Mouse (Mus musculus): ENCODE data around the gene Cplx3. TPM values are rescaled to one million over a fixed set of nuclear protein-coding genes. Genes with fewer than 3 reads are reported as not detected.
A peak's percentile ranks its signal among the peaks of the same experiment; 100 is the strongest.

Cplx3 gene
- polyA plus RNA-seq (2012; rRNA removed) = not detected in 2 replicates

DNA sequence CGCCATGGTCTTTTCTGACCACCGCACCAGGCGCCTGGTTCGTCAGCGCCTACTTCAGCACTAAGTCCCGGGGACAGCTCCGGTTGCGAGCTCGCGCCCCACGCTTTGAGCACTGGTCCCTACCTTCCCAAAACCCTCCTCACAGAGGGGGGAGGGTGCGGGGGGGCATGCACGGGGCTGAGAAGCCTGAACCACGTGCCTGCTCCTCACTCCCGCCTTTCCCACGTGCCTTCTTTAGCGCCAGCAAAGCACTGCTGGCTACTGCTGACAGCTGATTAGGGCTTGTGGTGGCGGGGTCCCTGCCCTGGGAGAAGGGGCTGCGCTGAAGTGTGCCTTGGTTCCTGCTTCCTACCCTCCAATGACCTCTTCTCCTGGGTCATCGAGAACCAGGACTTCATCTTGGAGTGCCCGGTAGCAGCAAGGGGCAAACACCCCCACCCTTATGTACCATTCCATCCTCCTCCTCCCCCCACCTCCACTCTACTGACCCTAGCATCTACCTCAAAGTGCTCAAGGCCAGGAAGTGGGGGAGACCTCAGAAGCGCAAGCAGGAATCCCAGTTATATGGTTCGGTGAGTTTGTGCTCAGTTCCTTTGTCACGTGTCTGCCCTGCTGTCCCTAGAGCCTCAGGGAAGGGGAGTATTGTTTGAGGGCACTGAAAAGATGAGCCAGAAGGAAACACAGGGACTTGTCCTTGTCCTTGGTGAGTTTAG, at the start of gene Cplx3:
Cplx3 (minus strand) TSS at position 143 of the 713 bp plus-strand sequence.
- DNase-seq (ENCODE audit: low spot score) = no peak

- peak; percentile 90 for DNase-seq (ENCODE audit: low spot score)
Measured at GRCm38 (mm10) chr9:57655749-57656148, 49.7 kb upstream of the Cplx3 start.

DNA sequence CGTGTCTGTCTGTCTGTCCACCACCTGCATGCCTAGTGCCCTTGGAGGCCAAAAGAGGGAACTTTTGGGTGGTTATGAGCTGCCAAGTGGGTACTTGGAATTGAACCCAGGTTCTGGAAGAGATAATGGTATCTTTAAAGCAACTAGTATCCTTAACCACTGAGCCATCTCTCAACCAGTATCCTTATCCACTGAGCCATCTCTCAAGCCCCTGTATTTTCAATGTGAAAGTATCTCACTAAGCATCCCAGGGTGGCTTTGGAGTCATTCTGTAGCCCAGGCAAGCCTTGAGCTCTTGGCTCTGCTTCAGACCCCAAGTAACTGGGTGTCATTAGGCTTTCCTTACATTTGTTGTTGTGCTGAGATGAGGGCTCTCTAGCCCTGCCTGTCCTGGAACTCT, 48.9 kb upstream of the Cplx3 start:
- no peak for DNase-seq (ENCODE audit: low spot score)

- no peak for DNase-seq (ENCODE audit: low spot score)
Measured at GRCm38 (mm10) chr9:57653283-57653682, 47.2 kb upstream of the Cplx3 start, which contains the start of gene Csk. Gene Csk (minus strand): TSS chr9:57653631.

- no peak for DNase-seq (ENCODE audit: low spot score)
Measured at GRCm38 (mm10) chr9:57652855-57653254, 46.8 kb upstream of the Cplx3 start.

- DNase-seq (ENCODE audit: low spot score) = no peak
Measured at GRCm38 (mm10) chr9:57652351-57652750, 46.3 kb upstream of the Cplx3 start.

GRCm38 (mm10) chr9:57650786-57651311, 44.8 kb upstream of the Cplx3 start:
- DNase-seq (ENCODE audit: low spot score) = no peak

GRCm38 (mm10) chr9:57650130-57650785, 44.2 kb upstream of the Cplx3 start:
- no peak for DNase-seq (ENCODE audit: low spot score)

GRCm38 (mm10) chr9:57647286-57648108, 41.4 kb upstream of the Cplx3 start:
- DNase-seq (ENCODE audit: low spot score) = no peak

GRCm38 (mm10) chr9:57646551-57647103, 40.5 kb upstream of the Cplx3 start:
- no peak for DNase-seq (ENCODE audit: low spot score)

DNA sequence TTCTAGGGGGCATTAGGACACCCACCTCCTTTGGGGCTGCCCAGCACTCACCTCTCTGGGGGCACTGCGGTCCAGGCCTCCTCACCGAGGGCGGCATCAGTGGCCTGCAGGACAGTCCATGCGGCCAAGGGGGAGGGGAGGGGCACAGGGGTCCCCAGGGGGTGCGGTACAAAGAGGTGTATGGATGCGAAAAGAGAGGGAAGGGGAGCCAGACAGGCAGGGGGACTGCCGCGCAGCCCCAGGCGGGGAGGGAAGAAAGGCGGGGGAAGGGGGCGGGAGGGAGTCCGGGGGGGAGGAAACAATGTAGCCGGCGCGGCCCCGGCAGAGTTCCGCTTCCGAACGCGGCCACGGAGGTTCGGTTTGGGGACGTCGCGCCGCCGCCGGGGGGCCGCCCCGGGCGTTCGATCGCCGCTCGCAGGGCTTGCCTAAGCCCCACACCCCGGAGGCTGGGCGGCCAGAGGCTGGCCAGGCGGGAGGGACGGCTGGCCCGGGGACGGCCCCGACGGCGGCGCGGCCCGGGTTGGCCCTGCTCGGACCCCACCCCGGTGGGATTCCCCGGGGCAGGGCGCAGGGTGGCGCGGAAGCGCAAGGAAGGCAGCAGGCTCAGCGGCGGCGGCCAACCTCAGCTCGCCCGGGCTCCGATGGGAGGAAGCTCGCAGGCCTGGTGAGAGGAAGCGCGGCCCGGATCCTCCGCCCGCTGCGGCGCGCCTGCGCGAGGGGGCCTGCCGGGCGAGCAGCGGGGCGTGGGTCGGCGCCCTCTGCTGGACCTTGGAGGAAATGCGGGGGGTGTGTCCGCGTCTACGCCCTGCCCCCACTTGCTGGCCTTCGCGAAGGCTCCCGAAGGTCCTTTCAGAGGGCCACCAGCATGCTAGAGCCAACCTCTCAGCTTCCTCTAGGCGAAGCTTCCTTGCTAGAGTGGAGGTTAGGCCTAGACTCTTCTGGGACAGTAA, 39.1 kb upstream of the Cplx3 start:
- DNase-seq (ENCODE audit: low spot score) = peak; percentile 95

GRCm38 (mm10) chr9:57644442-57644943, 38.4 kb upstream of the Cplx3 start:
- DNase-seq (ENCODE audit: low spot score) = no peak

DNA sequence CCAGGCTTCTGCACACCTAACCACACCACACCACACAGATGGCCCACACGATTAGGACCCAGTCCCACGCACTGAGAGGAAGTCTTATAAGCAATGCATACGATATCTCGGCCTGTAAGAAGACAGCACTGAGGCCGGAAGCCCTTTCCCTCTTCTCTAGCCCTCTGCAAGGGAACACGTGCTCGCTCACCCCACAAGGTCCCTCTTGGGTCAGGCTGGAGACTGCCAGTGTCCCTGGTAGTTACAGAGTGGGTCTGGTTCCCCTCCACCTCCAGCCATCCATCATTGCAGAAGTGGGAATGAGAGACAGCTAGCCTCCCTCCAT, 37.7 kb upstream of the Cplx3 start:
- no peak for DNase-seq (ENCODE audit: low spot score)

GRCm38 (mm10) chr9:57643169-57643855, 37.2 kb upstream of the Cplx3 start:
- no peak for DNase-seq (ENCODE audit: low spot score)

GRCm38 (mm10) chr9:57641775-57642550, 35.9 kb upstream of the Cplx3 start:
- DNase-seq (ENCODE audit: low spot score) = no peak

DNA sequence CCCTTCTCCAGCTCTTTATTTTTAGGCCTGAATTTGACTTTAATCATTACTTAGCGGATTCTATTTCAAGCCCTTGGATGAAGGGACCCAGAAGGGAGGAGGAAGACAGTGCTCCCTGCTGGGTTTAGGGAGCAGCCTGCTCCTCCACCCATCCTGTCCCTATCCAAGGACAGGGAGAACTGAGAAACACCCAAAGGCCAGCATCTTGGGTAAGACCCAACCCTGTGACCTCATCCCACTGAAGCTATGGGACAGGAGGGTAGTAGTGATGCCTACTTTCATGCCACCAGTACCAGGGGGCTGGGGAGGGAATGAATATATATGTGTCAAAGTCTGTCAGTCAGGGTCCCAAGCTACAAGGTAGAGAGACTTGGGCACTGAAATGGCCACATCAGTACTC, 34.9 kb upstream of the Cplx3 start:
- no peak for DNase-seq (ENCODE audit: low spot score)

- DNase-seq (ENCODE audit: low spot score) = no peak
Measured at GRCm38 (mm10) chr9:57640384-57640783, 34.3 kb upstream of the Cplx3 start.

DNA sequence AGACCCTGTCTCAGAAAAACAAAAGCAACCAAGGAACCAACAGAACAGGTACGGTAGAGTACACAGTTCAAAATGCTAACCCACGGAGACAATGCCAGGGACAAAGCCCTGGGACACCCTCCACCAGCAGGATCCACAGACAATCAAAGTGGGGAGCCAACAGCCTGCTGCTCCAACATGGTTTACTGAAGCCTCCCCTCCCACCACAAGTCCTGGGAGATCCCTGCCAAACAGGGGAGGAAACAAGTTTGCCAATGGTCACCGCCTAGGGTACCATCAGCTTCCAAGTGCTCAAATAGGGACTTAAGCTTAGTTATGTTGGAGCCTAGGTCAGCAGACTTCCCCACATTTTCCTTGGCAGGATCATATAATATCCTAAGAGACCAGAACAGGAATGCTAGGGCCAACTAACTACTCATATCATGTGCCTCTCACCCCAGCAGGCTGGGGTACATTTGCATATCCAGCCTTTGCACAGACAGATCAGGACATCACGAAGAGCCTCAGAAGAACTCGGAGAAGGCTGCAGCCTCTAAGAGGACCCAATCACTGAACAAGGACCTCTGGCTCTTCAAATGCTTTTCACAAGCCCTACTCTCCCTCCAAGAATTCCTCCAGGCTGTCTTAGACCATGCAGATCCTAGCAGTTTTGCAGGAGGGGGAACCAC, 33.7 kb upstream of the Cplx3 start:
- no peak for DNase-seq (ENCODE audit: low spot score)
